Mouse (Mus musculus) heart, embryonic 15.5 days (tissue): ENCODE measurements at regions not wholly inside any gene's neighbourhood (a gene's known extent, or its start where the extent isn't known, plus 50 kb on each side); places are given as distances from the start of the nearest gene placed in this dataset.

Experiments
- ATAC-seq: fragments of 200-750 bp; cut with Nextera tagmentation; replicated peaks from 2 replicates; pipeline ENCODE4 v1.8.0; 2017; ENCODE audit warnings: low read depth, moderate TSS enrichment; ENCODE audit not compliant: insufficient number of reproducible peaks, insufficient read depth, low FRiP score
- H3K27ac ChIP-seq: fragments of 300-500 bp; sonication (generic); 2 replicates; pipeline ENCODE4 v1.5.1; 2015; ENCODE audit warnings: mild to moderate bottlenecking, inconsistent platforms
- H3K27me3 ChIP-seq: fragments of 300-500 bp; sonication (generic); 2 replicates; pipeline ENCODE4 v1.6.1; 2015; ENCODE audit warnings: inconsistent platforms
- H3K36me3 ChIP-seq: fragments of 300-500 bp; sonication (generic); 2 replicates; pipeline ENCODE4 v1.6.1; 2015; ENCODE audit warnings: mild to moderate bottlenecking, inconsistent platforms
- H3K4me1 ChIP-seq: fragments of 300-500 bp; sonication (generic); replicated peaks from 2 replicates; pipeline ENCODE4 v1.6.1; 2015; ENCODE audit warnings: inconsistent platforms
- H3K4me2 ChIP-seq: fragments of 300-500 bp; sonication (generic); 2 replicates; pipeline ENCODE4 v1.6.1; 2015; ENCODE audit warnings: inconsistent platforms, mild to moderate bottlenecking, moderate library complexity
- H3K4me3 ChIP-seq: fragments of 300-500 bp; sonication (generic); 2 replicates; pipeline ENCODE4 v1.5.1; 2015; ENCODE audit warnings: mild to moderate bottlenecking, inconsistent platforms
- H3K9ac ChIP-seq: fragments of 300-500 bp; sonication (generic); 2 replicates; pipeline ENCODE4 v1.6.1; 2015; ENCODE audit warnings: mild to moderate bottlenecking, inconsistent platforms
- H3K9me3 ChIP-seq: fragments of 300-500 bp; sonication (generic); replicated peaks from 2 replicates; pipeline ENCODE4 v1.6.1; 2016; ENCODE audit warnings: inconsistent platforms
- WGBS: fragments of 180-500 bp; shearing (Covaris S2); methylation state at CpG from one replicate; pipeline ENCODE4 v1.1.7; 2015; ENCODE audit warnings: mixed read lengths; 5-methylcytosine and 5-hydroxymethylcytosine counted together

DNA sequence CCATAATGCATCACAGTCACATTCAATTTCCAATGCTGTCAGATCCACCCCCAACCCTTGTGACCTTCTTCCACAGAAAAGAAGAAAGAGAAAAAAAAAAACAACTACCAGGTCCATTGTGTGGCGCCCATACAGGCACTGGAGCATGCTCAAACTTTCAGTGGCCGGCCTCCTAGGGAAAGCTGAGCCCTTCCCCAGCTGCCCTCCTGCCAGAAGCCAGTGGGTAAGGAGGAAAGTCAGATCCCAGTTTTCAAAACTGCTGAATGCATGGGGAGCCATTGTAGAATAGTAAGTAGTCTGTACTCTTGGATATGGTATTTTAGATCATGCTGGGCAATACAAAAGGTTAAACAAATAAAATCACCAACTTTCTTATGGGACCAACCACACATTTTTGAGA, 325.5 kb upstream of the Fam241a start:
- Histone ChIP-seq H3K36me3 (no peaks in the 10 kb centered on the region), H3K4me2 (no peak overlapping the region), H3K27ac (no peak overlapping the region), H3K4me3 (no peak overlapping the region), H3K27me3 (no peaks in the 10 kb centered on the region), H3K4me1 (no peaks in the 10 kb centered on the region), H3K9me3 (no peaks in the 10 kb centered on the region), H3K9ac (no peak overlapping the region)
- ATAC-seq = no peak
- 80% methylated on average over 2 of the region's 2 CpGs for WGBS

DNA sequence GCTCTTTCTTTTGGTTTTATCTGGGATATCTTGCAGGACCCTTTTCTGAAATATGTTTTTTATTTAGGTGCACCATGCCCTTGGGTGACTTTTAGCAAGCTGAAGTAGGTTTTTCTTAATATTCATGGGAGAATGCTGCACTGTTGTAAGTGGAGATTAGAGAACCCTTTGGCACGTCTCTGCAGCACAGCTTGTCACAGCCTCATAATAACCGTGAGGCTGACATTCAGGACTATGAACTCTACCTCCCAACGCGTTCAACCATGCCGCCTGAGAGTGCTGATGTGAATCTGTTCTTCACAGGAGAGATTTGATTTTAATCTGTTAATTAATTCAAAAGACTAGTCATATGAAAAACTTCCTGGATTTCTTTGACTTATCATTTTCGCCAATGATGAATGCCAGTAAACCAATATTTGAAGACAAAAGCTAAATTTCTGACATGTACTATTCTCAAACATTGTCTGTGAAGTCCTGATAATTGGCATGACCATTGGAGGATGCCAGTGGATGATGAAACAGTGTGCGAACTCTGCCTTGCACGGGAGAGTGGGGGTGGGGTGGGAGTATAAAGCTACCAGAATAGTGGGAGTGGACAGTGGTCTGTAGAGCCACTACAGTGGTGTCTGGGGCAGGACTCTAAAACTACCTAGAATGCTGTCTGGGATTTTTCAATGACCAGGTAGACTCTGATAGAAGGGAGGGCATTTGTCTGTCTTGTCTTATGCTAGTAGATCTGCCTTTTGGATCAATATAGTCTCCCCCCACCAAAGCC, 324.8 kb upstream of the Fam241a start:
- 84% methylated on average over 8 of the region's 8 CpGs for WGBS
- no peaks in the 10 kb centered on the region for H3K27me3 ChIP-seq
- H3K27ac ChIP-seq = no peak overlapping the region
- ATAC-seq = no peak
- H3K4me3 ChIP-seq = no peak overlapping the region
- no peaks in the 10 kb centered on the region for H3K4me1 ChIP-seq
- H3K9me3 ChIP-seq = no peaks in the 10 kb centered on the region
- H3K36me3 ChIP-seq = no peaks in the 10 kb centered on the region
- H3K4me2 ChIP-seq = no peak overlapping the region
- H3K9ac ChIP-seq = no peak overlapping the region

DNA sequence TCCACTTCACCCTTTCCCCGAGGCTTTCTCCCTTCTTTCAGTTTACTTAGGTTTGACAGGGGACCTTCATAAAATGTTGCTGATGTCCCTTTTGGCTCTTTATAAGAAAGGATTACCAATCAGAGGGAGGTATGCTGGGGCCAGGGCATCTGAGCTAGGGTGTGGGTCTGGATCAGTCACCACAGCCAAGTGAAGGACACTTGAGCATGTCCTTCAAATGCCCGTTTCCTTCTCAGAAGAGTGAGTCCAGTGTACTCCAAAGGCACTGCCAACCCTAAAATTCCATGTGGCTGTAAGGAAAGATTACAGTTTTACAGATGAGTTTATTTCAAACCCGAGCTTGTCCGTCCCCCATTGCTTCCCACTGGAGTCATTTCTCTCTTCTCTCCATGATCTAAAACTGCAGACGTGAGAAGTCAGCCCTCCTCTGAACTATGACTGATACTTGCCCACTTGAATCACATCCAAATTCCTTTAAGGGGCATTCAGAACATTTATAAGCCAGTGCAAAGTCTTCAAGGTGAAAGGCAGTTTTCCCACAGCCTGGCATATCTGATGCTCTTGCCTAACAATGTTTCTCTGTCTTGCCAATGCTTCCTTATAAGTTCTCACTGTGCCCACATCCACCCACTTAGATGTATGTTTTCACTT, 321.8 kb upstream of the Fam241a start:
- no peaks in the 10 kb centered on the region for H3K4me1 ChIP-seq
- H3K4me2 ChIP-seq = no peak overlapping the region
- H3K27ac ChIP-seq = no peak overlapping the region
- H3K27me3 ChIP-seq = no peaks in the 10 kb centered on the region
- no peak for ATAC-seq
- WGBS = 56% methylated on average over 5 of the region's 5 CpGs
- no peak overlapping the region for H3K9ac ChIP-seq
- H3K4me3 ChIP-seq = no peak overlapping the region
- H3K36me3 ChIP-seq = no peaks in the 10 kb centered on the region
- H3K9me3 ChIP-seq = no peaks in the 10 kb centered on the region

GRCm38 (mm10) chr3:128212256-128212655, 316.1 kb upstream of the Fam241a start:
- WGBS = 34% methylated on average over 3 of the region's 3 CpGs
- no peaks in the 10 kb centered on the region for H3K36me3 ChIP-seq
- no peak overlapping the region for H3K9ac ChIP-seq
- no peak overlapping the region for H3K4me3 ChIP-seq
- no peak overlapping the region for H3K4me2 ChIP-seq
- no peaks in the 10 kb centered on the region for H3K27me3 ChIP-seq
- H3K27ac ChIP-seq = no peak overlapping the region
- H3K9me3 ChIP-seq = no peaks in the 10 kb centered on the region
- 0 out of 2 replicates have a peak, but pooled peaks cover 4% of the 10 kb centered on the region for H3K4me1 ChIP-seq
- no peak for ATAC-seq

DNA sequence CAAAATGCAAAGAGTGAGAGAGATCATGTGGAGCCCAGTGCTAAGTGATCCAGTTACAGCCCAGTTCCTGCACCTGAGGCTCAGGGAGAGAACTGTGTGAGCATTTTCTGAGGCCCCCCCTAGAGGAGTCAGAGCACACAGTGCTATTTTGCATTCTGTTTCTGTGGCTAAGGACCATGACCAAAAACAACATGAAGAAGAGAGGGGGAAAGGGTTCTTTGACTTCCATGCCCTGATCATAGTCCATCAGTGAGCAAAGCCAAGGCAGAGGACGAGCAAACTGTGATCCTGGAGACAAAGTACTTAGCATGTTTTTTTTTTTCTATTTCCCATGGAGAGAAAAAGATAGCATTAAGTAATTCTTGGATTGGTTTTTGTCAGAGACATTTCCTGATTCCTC, 314.5 kb upstream of the Fam241a start:
- no peaks in the 10 kb centered on the region for H3K36me3 ChIP-seq
- no peak overlapping the region for H3K27ac ChIP-seq
- ATAC-seq = no peak
- H3K9ac ChIP-seq = no peak overlapping the region
- no peaks in the 10 kb centered on the region for H3K27me3 ChIP-seq
- H3K9me3 ChIP-seq = no peaks in the 10 kb centered on the region
- 39% methylated on average over 1 of the region's 1 CpGs for WGBS
- no peak overlapping the region for H3K4me2 ChIP-seq
- H3K4me3 ChIP-seq = no peak overlapping the region
- H3K4me1 ChIP-seq = 0 out of 2 replicates have a peak, but pooled peaks cover 4% of the 10 kb centered on the region

DNA sequence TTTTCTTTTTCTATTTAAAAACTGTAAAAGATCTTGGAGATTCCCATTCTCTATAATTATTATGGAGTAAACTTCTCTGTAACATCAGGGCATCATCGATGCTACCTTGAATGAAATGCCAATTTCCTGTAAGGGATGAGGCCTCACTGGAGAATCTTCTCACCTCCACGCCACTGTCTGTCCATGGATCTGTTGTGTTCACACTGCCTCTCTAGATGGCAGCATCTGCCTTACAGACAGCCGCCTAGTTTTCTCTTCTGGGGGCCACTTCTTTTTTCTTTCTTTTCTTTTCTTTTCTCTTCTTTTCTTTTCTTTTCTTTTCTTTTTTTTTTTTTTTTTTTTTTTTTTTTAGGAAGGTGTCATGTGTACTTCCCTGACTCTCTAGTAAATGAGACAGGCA, 310.8 kb upstream of the Fam241a start:
- Histone ChIP-seq H3K4me2 (no peak overlapping the region), H3K27ac (no peak overlapping the region), H3K4me1 (no peaks in the 10 kb centered on the region), H3K4me3 (no peak overlapping the region), H3K27me3 (no peaks in the 10 kb centered on the region), H3K9me3 (no peaks in the 10 kb centered on the region), H3K9ac (no peak overlapping the region), H3K36me3 (no peaks in the 10 kb centered on the region)
- no peak for ATAC-seq
- WGBS = 61% methylated on average over 3 of the region's 3 CpGs

DNA sequence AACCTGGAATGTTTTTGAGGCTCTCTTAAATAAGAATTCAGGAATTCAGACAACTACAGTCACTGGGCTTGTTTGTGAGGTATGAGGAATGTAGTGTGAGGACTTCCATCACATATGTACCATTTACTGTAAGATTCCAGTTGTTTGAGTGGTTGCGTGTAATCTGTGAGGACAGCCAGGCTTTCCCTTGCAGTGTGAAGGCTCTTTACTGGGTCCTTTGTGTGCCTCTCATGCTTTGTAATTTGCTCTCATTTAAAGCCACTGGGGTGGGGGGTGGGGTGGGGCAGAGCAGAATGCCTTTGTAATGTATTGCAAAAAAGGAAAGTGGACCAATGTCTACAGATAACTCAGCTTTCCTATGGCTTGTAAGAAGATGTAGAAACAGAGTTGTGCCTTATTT, 310.4 kb upstream of the Fam241a start:
- no peaks in the 10 kb centered on the region for H3K27me3 ChIP-seq
- WGBS = 90% methylated on average over 1 of the region's 1 CpGs
- H3K27ac ChIP-seq = no peak overlapping the region
- no peaks in the 10 kb centered on the region for H3K36me3 ChIP-seq
- H3K4me1 ChIP-seq = no peaks in the 10 kb centered on the region
- H3K9ac ChIP-seq = no peak overlapping the region
- no peaks in the 10 kb centered on the region for H3K9me3 ChIP-seq
- H3K4me2 ChIP-seq = no peak overlapping the region
- H3K4me3 ChIP-seq = no peak overlapping the region
- no peak for ATAC-seq

GRCm38 (mm10) chr3:128200574-128201235, 304.6 kb upstream of the Fam241a start:
- Histone ChIP-seq H3K36me3 (no peaks in the 10 kb centered on the region), H3K9me3 (no peaks in the 10 kb centered on the region), H3K27me3 (no peaks in the 10 kb centered on the region), H3K4me1 (no peaks in the 10 kb centered on the region), H3K4me2 (no peak overlapping the region), H3K9ac (no peak overlapping the region), H3K27ac (no peak overlapping the region), H3K4me3 (no peak overlapping the region)
- 76% methylated on average over 5 of the region's 5 CpGs for WGBS
- ATAC-seq = no peak

DNA sequence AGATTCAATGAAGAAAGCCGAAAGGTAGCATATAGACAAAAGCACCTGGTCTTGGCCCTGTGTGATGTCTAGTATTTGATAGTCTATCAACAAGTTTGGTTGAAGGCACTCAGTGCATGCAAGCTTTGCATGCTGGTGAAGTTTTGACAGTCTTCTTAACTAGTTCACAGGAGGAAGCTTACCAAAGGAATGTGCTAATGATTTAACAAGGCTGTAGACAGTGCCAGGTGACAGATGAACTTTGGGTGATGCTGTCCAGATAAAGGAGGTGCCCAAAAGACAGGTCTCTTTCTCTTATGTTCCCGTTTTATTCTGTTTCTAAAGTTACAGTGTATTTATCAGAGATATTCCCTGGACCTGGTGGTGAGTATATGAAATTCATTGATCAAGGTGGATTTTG, 303.3 kb upstream of the Fam241a start:
- no peak overlapping the region for H3K4me2 ChIP-seq
- H3K4me1 ChIP-seq = no peaks in the 10 kb centered on the region
- 66% methylated on average over 2 of the region's 2 CpGs for WGBS
- H3K4me3 ChIP-seq = no peak overlapping the region
- H3K27me3 ChIP-seq = no peaks in the 10 kb centered on the region
- ATAC-seq = no peak
- H3K9me3 ChIP-seq = no peaks in the 10 kb centered on the region
- H3K27ac ChIP-seq = no peak overlapping the region
- H3K36me3 ChIP-seq = no peaks in the 10 kb centered on the region
- no peak overlapping the region for H3K9ac ChIP-seq

DNA sequence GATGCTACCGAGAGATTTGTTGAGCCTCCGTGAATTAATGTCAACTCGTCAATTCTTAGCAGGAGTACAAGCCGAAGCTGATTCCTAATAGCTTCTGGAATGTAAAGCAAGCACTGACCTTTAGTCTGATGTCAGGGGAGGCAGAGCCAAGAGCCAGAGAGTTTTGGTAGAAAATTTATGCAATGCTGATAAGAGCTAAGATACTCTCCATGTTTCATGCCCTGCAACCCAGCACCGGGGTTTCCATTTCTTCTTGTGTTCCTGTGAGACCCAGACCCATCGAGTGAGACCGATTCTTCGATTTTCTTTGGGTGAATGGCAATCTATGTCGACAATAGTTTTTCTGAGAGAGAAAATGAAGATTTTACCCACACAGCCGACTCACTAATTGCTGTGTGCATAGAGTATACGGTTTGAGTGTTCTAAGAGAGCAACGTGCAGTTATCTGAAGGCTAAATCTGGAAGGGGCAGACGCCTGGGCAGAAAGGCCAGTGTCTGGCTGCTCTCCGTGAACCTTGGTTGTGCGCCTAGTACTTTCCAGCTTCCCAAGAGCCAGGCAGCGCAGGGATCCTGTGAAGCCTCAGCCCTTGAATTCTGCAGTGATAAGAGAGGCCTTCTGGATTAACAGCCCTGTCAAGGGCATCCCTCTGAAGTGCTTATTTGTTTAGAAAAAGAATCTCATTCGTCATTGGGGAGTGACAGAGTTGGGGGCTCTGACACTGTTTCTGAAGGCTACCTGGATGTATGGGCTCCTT, 296.1 kb upstream of the Fam241a start:
- WGBS = 26% methylated on average over 17 of the region's 17 CpGs
- peaks cover 10% of the 10 kb centered on the region for H3K4me1 ChIP-seq
- H3K4me3 ChIP-seq = no peak overlapping the region
- H3K36me3 ChIP-seq = no peaks in the 10 kb centered on the region
- ATAC-seq = no peak
- H3K27ac ChIP-seq = no peak overlapping the region
- H3K9me3 ChIP-seq = no peaks in the 10 kb centered on the region
- H3K4me2 ChIP-seq = peak overlapping the region; percentile 36; the same call in 1 of the 2 replicates
- no peak overlapping the region for H3K9ac ChIP-seq
- no peaks in the 10 kb centered on the region for H3K27me3 ChIP-seq

- H3K4me2 ChIP-seq = no peak overlapping the region
- H3K4me3 ChIP-seq = no peak overlapping the region
- WGBS = 66% methylated on average over 9 of the region's 9 CpGs
- no peaks in the 10 kb centered on the region for H3K27me3 ChIP-seq
- H3K9me3 ChIP-seq = no peaks in the 10 kb centered on the region
- peaks cover 9% of the 10 kb centered on the region for H3K4me1 ChIP-seq
- H3K27ac ChIP-seq = no peak overlapping the region
- ATAC-seq = no peak
- H3K36me3 ChIP-seq = no peaks in the 10 kb centered on the region
- no peak overlapping the region for H3K9ac ChIP-seq
Observed at GRCm38 (mm10) chr3:128187330-128188044, 291.4 kb upstream of the Fam241a start.
